Mouse (Mus musculus) liver, embryonic 16.5 days (tissue): ENCODE data around the gene Csrp1. TPM values are rescaled to one million over a fixed set of nuclear protein-coding genes. Genes with fewer than 3 reads are reported as not detected.

Experiments used
- ATAC-seq: fragments of 200-750 bp; cut with Nextera tagmentation; 2 replicates; pipeline ENCODE4 v1.8.0; 2017; ENCODE audit warnings: low read depth, mild to moderate bottlenecking, moderate number of reproducible peaks, moderate library complexity
- H3K27ac ChIP-seq: fragments of 300-500 bp; sonication (generic); 2 replicates; pipeline ENCODE4 v1.5.1; 2014; ENCODE audit warnings: mild to moderate bottlenecking, low read length
- H3K27me3 ChIP-seq: fragments of 300-500 bp; sonication (generic); 2 replicates; pipeline ENCODE4 v1.6.1; 2014; ENCODE audit warnings: low read depth, low read length, mixed read lengths; ENCODE audit not compliant: control insufficient read depth, insufficient read depth
- H3K36me3 ChIP-seq: fragments of 300-500 bp; sonication (generic); 2 replicates; pipeline ENCODE4 v1.6.1; 2014; ENCODE audit warnings: mild to moderate bottlenecking; ENCODE audit not compliant: control insufficient read depth, insufficient read depth
- H3K4me1 ChIP-seq: fragments of 300-500 bp; sonication (generic); 2 replicates; pipeline ENCODE4 v1.6.1; 2014; ENCODE audit warnings: low read depth, low read length, mixed read lengths; ENCODE audit not compliant: control insufficient read depth
- H3K4me2 ChIP-seq: fragments of 300-500 bp; sonication (generic); 2 replicates; pipeline ENCODE4 v1.6.1; 2014; ENCODE audit warnings: low read depth, low read length, mixed read lengths
- H3K4me3 ChIP-seq: fragments of 300-500 bp; sonication (generic); 2 replicates; pipeline ENCODE4 v1.5.1; 2014; ENCODE audit warnings: low read depth, mild to moderate bottlenecking, low read length
- H3K9ac ChIP-seq: fragments of 300-500 bp; sonication (generic); 2 replicates; pipeline ENCODE4 v1.6.1; 2014; ENCODE audit warnings: low read depth, low read length
- H3K9me3 ChIP-seq: fragments of 300-500 bp; sonication (generic); replicated peaks from 2 replicates; pipeline ENCODE4 v1.6.1; 2016; ENCODE audit warnings: low read length; ENCODE audit not compliant: control insufficient read depth
- WGBS: fragments of 180-500 bp; shearing (Covaris S2); extraction: QIAGEN DNeasy Blood & Tissue Kit; methylation state at CpG from one replicate; pipeline ENCODE4 v1.1.7; 2014; ENCODE audit not compliant: insufficient replicate concordance; 5-methylcytosine and 5-hydroxymethylcytosine counted together
- polyA plus RNA-seq: library from polyadenylated mRNA; unstranded; fragments of >200 nt; fragmentation: Nextera tagmentation; extraction: Ambion mirVana; gene quantifications from 2 replicates; pipeline ENCODE4 v1.2.1, GENCODE M21; 2015

Gene Csrp1
- polyA plus RNA-seq, 1 experiment from 2014 or later, result 30.5 TPM

GRCm38 (mm10) chr1:135798492-135798891 is 78.6 kb downstream of the Csrp1 start:
- Histone ChIP-seq H3K4me1 (peaks cover 8% of the 10 kb centered on the region), H3K4me3 (no peak overlapping the region), H3K36me3 (no peaks in the 10 kb centered on the region), H3K9ac (no peak overlapping the region), H3K27me3 (peaks cover 17% of the 10 kb centered on the region), H3K4me2 (no peak overlapping the region), H3K27ac (no peak overlapping the region), H3K9me3 (no peaks in the 10 kb centered on the region)
- WGBS, result 50% methylated on average over 1 of the region's 1 CpGs
- no peak for ATAC-seq

DNA sequence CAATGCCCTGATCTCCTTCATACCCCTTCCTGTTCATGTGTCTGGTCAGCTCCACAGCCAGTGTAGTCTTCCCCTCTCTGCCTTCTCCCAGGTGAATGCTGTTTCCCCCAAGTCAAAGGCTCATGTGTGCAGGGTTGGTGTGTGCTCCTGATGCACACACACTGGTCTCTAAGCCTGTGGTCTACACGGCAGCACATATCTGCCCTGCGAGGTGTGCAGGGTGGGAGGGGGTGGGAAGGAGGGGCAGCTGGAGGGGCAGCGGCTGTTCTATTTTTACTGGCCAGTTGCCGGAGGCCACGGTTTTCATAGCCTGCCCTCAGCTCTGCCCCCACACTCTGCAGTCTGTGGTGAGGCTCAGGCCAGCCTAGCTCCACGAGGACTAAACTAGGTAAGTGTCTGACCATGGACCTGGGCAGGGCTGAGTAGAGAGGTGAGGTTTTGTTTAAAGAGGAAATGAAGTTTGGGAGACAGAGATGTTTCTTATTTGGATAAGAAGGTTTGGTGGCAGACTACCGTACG is 79.3 kb downstream of the Csrp1 start:
- Histone ChIP-seq H3K4me3 (no peak overlapping the region), H3K4me2 (no peak overlapping the region), H3K36me3 (no peaks in the 10 kb centered on the region), H3K9ac (no peak overlapping the region), H3K27me3 (peaks cover 10% of the 10 kb centered on the region), H3K27ac (no peak overlapping the region), H3K4me1 (peaks cover 6% of the 10 kb centered on the region), H3K9me3 (no peaks in the 10 kb centered on the region)
- ATAC-seq, result no peak
- 29% methylated on average over 8 of the region's 8 CpGs for WGBS

DNA sequence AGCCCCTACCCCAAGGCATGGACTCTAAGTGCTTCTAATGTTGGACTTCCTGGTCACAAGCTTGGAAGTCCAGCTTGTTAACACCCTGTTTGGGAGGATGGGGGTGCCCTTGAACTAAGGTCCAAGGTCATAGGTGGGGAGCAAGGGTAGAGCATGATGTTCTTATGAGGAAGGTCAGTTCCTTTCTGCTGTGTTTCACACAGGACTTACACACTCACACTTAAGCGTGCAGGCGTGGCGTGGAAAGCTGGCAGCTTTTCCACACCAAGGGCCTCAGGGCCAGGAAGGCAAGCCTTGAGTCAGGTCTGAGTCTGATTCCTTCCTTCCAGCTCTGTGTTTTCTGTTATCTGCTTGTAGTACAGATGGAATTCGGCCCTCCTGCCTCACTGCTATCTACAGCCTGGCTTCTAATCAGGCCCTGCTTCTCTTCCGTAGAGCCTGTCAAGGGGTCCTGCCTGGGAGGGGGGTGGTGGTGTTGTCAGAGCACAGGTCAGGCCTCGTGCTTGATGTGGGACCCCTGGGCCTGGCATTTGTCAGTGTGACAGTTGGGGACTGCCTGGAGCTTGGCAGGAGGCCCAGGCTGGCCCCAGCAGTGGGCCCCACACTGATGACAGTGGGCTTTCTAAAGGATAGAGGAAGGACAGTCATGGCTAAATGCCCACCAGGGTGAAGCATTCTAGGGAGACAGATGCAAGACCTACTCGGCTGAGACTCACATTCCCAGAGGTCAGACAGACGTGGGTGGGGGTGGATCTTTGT is 80.5 kb downstream of the Csrp1 start:
- 28% methylated on average over 8 of the region's 8 CpGs for WGBS
- H3K9ac ChIP-seq, result no peak overlapping the region

More for the DNA sequence above, 80.5 kb downstream of the Csrp1 start:
- Histone ChIP-seq H3K9me3 (no peaks in the 10 kb centered on the region), H3K27ac (no peak overlapping the region), H3K36me3 (no peaks in the 10 kb centered on the region), H3K4me2 (no peak overlapping the region), H3K27me3 (no peaks in the 10 kb centered on the region), H3K4me1 (peaks cover 6% of the 10 kb centered on the region; the same call in 1 of the 2 replicates), H3K4me3 (no peak overlapping the region)
- no peak for ATAC-seq

Other genes starting within 250 kb of the Csrp1 start
- gene Nav1, start 112.8 kb upstream of the Csrp1 start, polyA plus RNA-seq, result 0.70 and 1.1 TPM in 2 replicates
- gene Phlda3, start 46.1 kb downstream of the Csrp1 start, polyA plus RNA-seq, result 4.8 and 5.0 TPM in 2 replicates
- 8.8 and 15.6 TPM in 2 replicates for gene Tnni1, start 59.4 kb downstream of the Csrp1 start, polyA plus RNA-seq
- gene Lad1, start 98.5 kb downstream of the Csrp1 start, polyA plus RNA-seq, result 0.09 and 1.5 TPM in 2 replicates
- 3.6 and 5.9 TPM in 2 replicates for gene Tnnt2, start 116.3 kb downstream of the Csrp1 start, polyA plus RNA-seq
- not detected in 2 replicates for gene Pkp1, start 199.1 kb downstream of the Csrp1 start, polyA plus RNA-seq